Mouse (Mus musculus) neural tube, embryonic 13.5 days (tissue): ENCODE measurements at regions not wholly inside any gene's neighbourhood (a gene's known extent, or its start where the extent isn't known, plus 50 kb on each side); places are given as distances from the start of the nearest gene placed in this dataset.

Source experiments
- ATAC-seq: fragments of 200-750 bp; cut with Nextera tagmentation; 2 replicates; pipeline ENCODE4 v1.8.0; 2017; ENCODE audit warnings: low read depth, mild to moderate bottlenecking, moderate TSS enrichment, moderate library complexity
- H3K27ac ChIP-seq: fragments of 300-500 bp; sonication (generic); replicated peaks from 2 replicates; pipeline ENCODE4 v1.5.1; 2015; ENCODE audit warnings: moderate library complexity, mild to moderate bottlenecking, inconsistent platforms
- H3K27me3 ChIP-seq: fragments of 300-500 bp; sonication (generic); 2 replicates; pipeline ENCODE4 v1.6.1; 2015; ENCODE audit warnings: mild to moderate bottlenecking, inconsistent platforms
- H3K36me3 ChIP-seq: fragments of 300-500 bp; sonication (generic); 2 replicates; pipeline ENCODE4 v1.6.1; 2015; ENCODE audit warnings: mild to moderate bottlenecking, inconsistent platforms
- H3K4me1 ChIP-seq: fragments of 300-500 bp; sonication (generic); replicated peaks from 2 replicates; pipeline ENCODE4 v1.6.1; 2015; ENCODE audit warnings: inconsistent platforms
- H3K4me2 ChIP-seq: fragments of 300-500 bp; sonication (generic); 2 replicates; pipeline ENCODE4 v1.6.1; 2015; ENCODE audit warnings: inconsistent platforms, mild to moderate bottlenecking, moderate library complexity
- H3K4me3 ChIP-seq: fragments of 300-500 bp; sonication (generic); 2 replicates; pipeline ENCODE4 v1.5.1; 2015; ENCODE audit warnings: mild to moderate bottlenecking, inconsistent platforms
- H3K9ac ChIP-seq: fragments of 300-500 bp; sonication (generic); 2 replicates; pipeline ENCODE4 v1.6.1; 2015; ENCODE audit warnings: moderate library complexity, mild to moderate bottlenecking, inconsistent platforms
- H3K9me3 ChIP-seq: fragments of 300-500 bp; sonication (generic); 2 replicates; pipeline ENCODE4 v1.6.1; 2016; ENCODE audit warnings: inconsistent platforms
- WGBS: fragments of 180-500 bp; shearing (Covaris S2); methylation state at CpG from one replicate; pipeline ENCODE4 v1.1.7; 2015; 5-methylcytosine and 5-hydroxymethylcytosine counted together

GRCm38 (mm10) chr3:154385831-154386312 is 55.4 kb upstream of the Lhx8 start:
- H3K9me3 ChIP-seq: no peaks in the 10 kb centered on the region
- H3K4me2 ChIP-seq: no peak overlapping the region
- no peaks in the 10 kb centered on the region for H3K27me3 ChIP-seq
- 10% methylated on average over 10 of the region's 10 CpGs for WGBS
- peaks cover 33% of the 10 kb centered on the region for H3K4me1 ChIP-seq
- no peaks in the 10 kb centered on the region for H3K36me3 ChIP-seq
- H3K9ac ChIP-seq: no peak overlapping the region
- peak; percentile 52 for ATAC-seq
- no peak overlapping the region for H3K4me3 ChIP-seq
- H3K27ac ChIP-seq: no peak overlapping the region

GRCm38 (mm10) chr3:154382811-154383210 is 52.4 kb upstream of the Lhx8 start:
- Histone ChIP-seq H3K27me3 (no peaks in the 10 kb centered on the region), H3K4me2 (no peak overlapping the region), H3K27ac (no peak overlapping the region), H3K9me3 (no peaks in the 10 kb centered on the region), H3K9ac (no peak overlapping the region), H3K4me1 (peaks cover 33% of the 10 kb centered on the region), H3K36me3 (no peaks in the 10 kb centered on the region), H3K4me3 (no peak overlapping the region)
- no peak for ATAC-seq
- WGBS: 75% methylated on average over 6 of the region's 6 CpGs

GRCm38 (mm10) chr3:154381561-154381960 is 51.1 kb upstream of the Lhx8 start:
- no peaks in the 10 kb centered on the region for H3K36me3 ChIP-seq
- H3K9ac ChIP-seq: no peak overlapping the region
- H3K4me3 ChIP-seq: no peak overlapping the region
- H3K4me2 ChIP-seq: no peak overlapping the region
- 15% methylated on average over 5 of the region's 5 CpGs for WGBS
- no peak overlapping the region for H3K27ac ChIP-seq
- H3K4me1 ChIP-seq: peaks cover 25% of the 10 kb centered on the region
- ATAC-seq: no peak
- H3K27me3 ChIP-seq: no peaks in the 10 kb centered on the region
- H3K9me3 ChIP-seq: no peaks in the 10 kb centered on the region
